Mouse (Mus musculus) kidney, adult 2 months (tissue): ENCODE results near the gene Gata2. TPM values are rescaled to one million over a fixed set of nuclear protein-coding genes. Genes with fewer than 3 reads are reported as not detected.
A peak's percentile ranks its signal among the peaks of the same experiment; 100 is the strongest.

ENCODE experiments used
- DNase-seq: peaks from one replicate; pipeline ENCODE4 v3.0.0; 2021
- H3K27ac ChIP-seq: fragments of 200-500 bp; 2 replicates; pipeline ENCODE4 v1.5.1; 2012; ENCODE audit warnings: low read depth, low read length, control low read depth, inconsistent platforms; ENCODE audit not compliant: insufficient read depth
- H3K27me3 ChIP-seq: fragments of 200-500 bp; replicated peaks from 2 replicates; pipeline ENCODE4 v1.6.1; 2012; ENCODE audit warnings: mild to moderate bottlenecking, moderate library complexity, low read length, inconsistent platforms; ENCODE audit not compliant: control insufficient read depth, insufficient read depth
- H3K36me3 ChIP-seq: fragments of 200-500 bp; 2 replicates; pipeline ENCODE4 v1.6.1; 2012; ENCODE audit warnings: mild to moderate bottlenecking, moderate library complexity, low read length, inconsistent platforms; ENCODE audit not compliant: control insufficient read depth, insufficient read depth
- H3K4me1 ChIP-seq: fragments of 200-500 bp; 2 replicates; pipeline ENCODE4 v1.6.1; 2011; ENCODE audit warnings: low read length; ENCODE audit not compliant: control insufficient read depth, insufficient read depth
- H3K4me3 ChIP-seq: fragments of 200-500 bp; 2 replicates; pipeline ENCODE4 v1.5.1; 2011; ENCODE audit warnings: mild to moderate bottlenecking, low read depth, low read length, control low read depth; ENCODE audit not compliant: insufficient read depth
- CTCF ChIP-seq: fragments of 200-500 bp; conservative IDR thresholded peaks from 2 replicates; pipeline ENCODE4 v1.5.1; 2011; ENCODE audit warnings: low read depth, mild to moderate bottlenecking, control low read depth, low read length, moderate library complexity, mixed read lengths; ENCODE audit not compliant: insufficient read depth, insufficient read length
- POLR2A ChIP-seq: fragments of 200-500 bp; IDR thresholded peaks from one replicate; pipeline ENCODE4 v1.6.1; 2011; ENCODE audit warnings: low read depth, low read length, control low read depth
- WGBS: fragments of 180-500 bp; shearing (Covaris S2); methylation state at CpG from one replicate; pipeline ENCODE4 v1.1.7; 2018; 5-methylcytosine and 5-hydroxymethylcytosine counted together
- polyA plus RNA-seq: library from polyadenylated mRNA; depleted of rRNA; stranded (reverse); fragments of >200 nt; gene quantifications from 2 replicates; pipeline ENCODE4 v1.2.3, GENCODE M21; 2012

Gata2 gene
- polyA plus RNA-seq, 1 experiment, result 36.9 TPM

- no peaks in the 10 kb centered on the region for H3K4me1 ChIP-seq
- WGBS, result 86% methylated on average over 5 of the region's 5 CpGs
- no peak for DNase-seq
- H3K27me3 ChIP-seq, result no peaks in the 10 kb centered on the region
- no peak overlapping the region for H3K27ac ChIP-seq
- TF ChIP-seq CTCF (no peak), POLR2A (no peak)
- H3K4me3 ChIP-seq, result no peak overlapping the region
- H3K36me3 ChIP-seq, result no peaks in the 10 kb centered on the region
These were observed 34.9 kb upstream of the Gata2 start for GRCm38 (mm10) chr6:88158790-88159189.

- Histone ChIP-seq H3K4me1 (no peaks in the 10 kb centered on the region), H3K4me3 (no peak overlapping the region), H3K36me3 (no peaks in the 10 kb centered on the region), H3K27ac (no peak overlapping the region), H3K27me3 (no peaks in the 10 kb centered on the region)
- WGBS, result 96% methylated on average over 9 of the region's 9 CpGs
- DNase-seq, result no peak
- TF ChIP-seq POLR2A, result no peak
- no peak for TF ChIP-seq CTCF
These were observed 27.6 kb upstream of the Gata2 start for GRCm38 (mm10) chr6:88166054-88166453.

DNA sequence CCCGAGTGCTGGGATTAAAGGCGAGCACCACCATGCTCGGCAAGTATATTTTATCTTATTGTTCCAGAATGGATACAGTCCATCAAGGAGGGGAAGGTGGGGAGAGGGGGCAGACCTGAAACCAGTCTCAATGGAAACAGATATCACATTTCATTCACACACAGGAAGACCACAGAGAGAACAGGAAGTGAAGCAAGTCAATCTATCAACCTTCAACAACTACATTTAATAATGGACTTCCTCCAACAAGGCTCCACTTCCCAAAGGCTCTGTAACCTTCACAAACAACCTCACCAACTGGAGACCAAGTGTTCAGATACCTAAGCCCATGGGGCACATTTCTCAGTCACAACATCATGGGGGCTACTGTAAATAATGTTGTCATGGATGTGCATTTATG lies 19.5 kb upstream of the Gata2 start:
- WGBS, result 94% methylated on average over 3 of the region's 3 CpGs
- no peak overlapping the region for H3K4me3 ChIP-seq
- no peak for TF ChIP-seq POLR2A
- TF ChIP-seq CTCF, result no peak

DNA sequence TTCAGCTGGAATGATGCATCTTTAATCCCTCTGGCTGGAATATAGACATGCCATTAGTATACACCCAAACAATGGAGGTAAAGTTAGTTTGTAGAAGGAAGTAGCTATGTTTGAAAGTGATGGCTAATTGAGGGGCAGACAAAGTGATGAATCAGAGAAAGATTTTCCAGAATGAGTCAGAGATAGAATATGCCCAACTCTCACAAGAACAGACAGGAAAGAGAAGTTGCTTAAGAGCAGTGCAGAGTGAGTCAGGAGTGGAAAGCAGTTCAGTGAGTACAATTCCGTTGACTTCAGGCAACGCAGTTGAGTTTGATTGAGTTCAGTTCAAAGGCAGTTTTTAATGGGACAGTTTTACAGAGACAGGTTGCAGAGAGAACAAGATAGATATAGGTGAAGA lies 19.0 kb upstream of the Gata2 start:
- no peak for TF ChIP-seq CTCF
- TF ChIP-seq POLR2A, result no peak
- Histone ChIP-seq H3K36me3 (no peaks in the 10 kb centered on the region), H3K27me3 (no peaks in the 10 kb centered on the region), H3K4me1 (no peaks in the 10 kb centered on the region), H3K27ac (no peak overlapping the region), H3K4me3 (no peak overlapping the region)
- WGBS, result 86% methylated on average over 2 of the region's 2 CpGs
- DNase-seq, result no peak

More for the DNA sequence above, 19.5 kb upstream of the Gata2 start:
- Histone ChIP-seq H3K36me3 (no peaks in the 10 kb centered on the region), H3K4me1 (no peaks in the 10 kb centered on the region), H3K27me3 (no peaks in the 10 kb centered on the region), H3K27ac (no peak overlapping the region)
- DNase-seq, result no peak

GRCm38 (mm10) chr6:88184671-88185070 lies 9.0 kb upstream of the Gata2 start:
- TF ChIP-seq CTCF (no peak), POLR2A (no peak)

GRCm38 (mm10) chr6:88188148-88188547 lies 5.5 kb upstream of the Gata2 start:
- TF ChIP-seq POLR2A, result no peak
- no peak for TF ChIP-seq CTCF
- DNase-seq, result no peak
- Histone ChIP-seq H3K4me3 (no peak overlapping the region), H3K4me1 (no peaks in the 10 kb centered on the region), H3K27ac (no peak overlapping the region), H3K36me3 (no peaks in the 10 kb centered on the region), H3K27me3 (no peaks in the 10 kb centered on the region)
- WGBS, result 78% methylated on average over 6 of the region's 6 CpGs

More at GRCm38 (mm10) chr6:88184671-88185070, 9.0 kb upstream of the Gata2 start:
- DNase-seq, result no peak
- H3K36me3 ChIP-seq, result no peaks in the 10 kb centered on the region
- WGBS, result 61% methylated on average over 4 of the region's 4 CpGs
- H3K27ac ChIP-seq, result no peak overlapping the region
- H3K4me1 ChIP-seq, result no peaks in the 10 kb centered on the region
- H3K4me3 ChIP-seq, result no peak overlapping the region
- no peaks in the 10 kb centered on the region for H3K27me3 ChIP-seq

DNA sequence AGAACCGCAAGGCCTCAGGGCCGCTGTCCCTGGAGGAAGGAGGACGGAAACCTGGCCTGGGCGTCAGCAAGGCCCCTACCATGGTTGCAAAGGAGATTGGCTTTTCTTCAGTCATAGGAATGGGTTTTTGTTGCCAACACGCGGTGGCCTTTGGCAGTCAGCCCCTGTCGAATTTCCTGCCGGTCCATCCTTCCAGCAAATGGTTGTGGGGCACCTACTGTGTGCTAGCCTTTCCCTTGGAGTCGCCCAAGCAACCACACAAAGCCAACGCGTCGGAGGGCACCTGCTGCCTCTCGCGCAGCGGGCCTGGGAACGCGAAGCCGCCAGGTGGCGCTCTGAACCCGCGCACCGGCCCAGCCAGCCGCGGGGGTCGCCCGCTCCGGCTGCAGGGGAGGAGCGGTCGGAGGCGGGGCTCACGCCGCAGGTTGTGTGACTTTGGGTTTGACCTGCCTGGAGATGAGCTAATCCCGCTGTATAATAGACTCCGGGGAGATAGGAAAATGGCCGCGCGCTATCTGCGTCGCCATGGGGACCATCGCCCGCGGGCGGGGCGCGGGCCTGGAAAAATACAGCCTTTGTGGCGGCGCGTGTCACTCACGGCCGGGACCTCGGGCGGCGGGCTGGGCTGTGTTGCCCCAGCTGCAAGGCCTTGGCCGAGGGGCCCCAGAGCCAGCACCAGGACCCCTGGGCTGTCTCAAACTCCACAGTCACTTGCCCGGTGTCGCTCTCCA lies 4.2 kb upstream of the Gata2 start:
- peak overlapping the region; percentile 64 for H3K4me3 ChIP-seq
- DNase-seq, result peak; percentile 75
- 1% methylated on average over 56 of the region's 56 CpGs for WGBS
- H3K27ac ChIP-seq, result no peak overlapping the region
- H3K36me3 ChIP-seq, result no peaks in the 10 kb centered on the region
- 0 out of 2 replicates have a peak, but pooled peaks cover 1% of the 10 kb centered on the region for H3K27me3 ChIP-seq
- H3K4me1 ChIP-seq, result no peaks in the 10 kb centered on the region
- TF ChIP-seq POLR2A (no peak), CTCF (peak; percentile 77)
